Mouse (Mus musculus) cerebellum, postnatal 4 days (tissue): ENCODE data around the gene Gm19426.
A peak's percentile ranks its signal among the peaks of the same experiment; 100 is the strongest.
"Not testable (repeated sequence)": the region's sequence is repeated elsewhere in the genome, so short reads cannot be mapped to it uniquely, and the experiment has no call there.

ENCODE experiments used
- DNase-seq, 2 experiments: peaks; one replicate each; pipeline ENCODE4 v3.0.0; 2022; ENCODE audit warnings: low spot score in 2 of 2, mixed read lengths in 1 of 2

The Gm19426 gene

DNA sequence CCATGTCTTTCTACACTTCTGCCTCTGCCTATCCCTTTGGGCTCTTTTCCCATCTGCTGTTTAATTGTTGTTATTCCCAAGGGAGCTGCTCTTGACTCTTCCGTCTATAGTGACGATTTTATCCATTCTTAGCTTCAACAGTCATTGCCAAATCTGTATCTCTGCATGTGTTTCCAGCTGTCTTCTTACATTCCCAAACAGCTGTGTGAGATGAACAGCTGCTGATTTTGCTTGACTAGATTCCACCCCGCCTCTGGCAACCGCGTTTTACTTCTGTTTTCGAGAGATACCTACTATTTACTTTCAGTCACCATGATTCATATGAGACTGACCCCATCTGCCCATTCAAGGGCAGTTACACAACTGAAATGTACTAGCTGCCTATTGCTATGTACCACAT lies 6.7 kb upstream of the Gm19426 start:
- no peak for DNase-seq

DNA sequence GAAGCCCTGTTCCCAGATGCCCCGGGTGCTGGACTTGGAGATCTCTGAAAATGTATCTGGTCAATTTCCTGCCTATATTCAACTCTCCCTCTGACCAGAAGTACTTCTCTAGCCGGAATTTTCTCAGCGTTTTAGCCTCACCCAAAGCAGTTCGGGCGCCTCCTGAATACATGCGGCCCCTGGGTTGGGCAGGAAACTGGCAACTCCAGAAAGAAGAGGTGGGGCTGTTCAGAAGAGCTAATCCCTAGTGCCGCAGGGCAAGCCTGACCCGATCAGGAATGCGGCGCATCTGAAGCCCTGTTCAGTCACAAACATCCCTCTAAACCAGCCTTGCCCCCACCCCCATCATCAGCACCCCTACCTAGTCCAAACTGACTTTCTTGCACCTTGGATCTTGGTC lies 671 bp upstream of the Gm19426 start:
- peak in 1 of 2 experiments; percentile 40 for DNase-seq

DNA sequence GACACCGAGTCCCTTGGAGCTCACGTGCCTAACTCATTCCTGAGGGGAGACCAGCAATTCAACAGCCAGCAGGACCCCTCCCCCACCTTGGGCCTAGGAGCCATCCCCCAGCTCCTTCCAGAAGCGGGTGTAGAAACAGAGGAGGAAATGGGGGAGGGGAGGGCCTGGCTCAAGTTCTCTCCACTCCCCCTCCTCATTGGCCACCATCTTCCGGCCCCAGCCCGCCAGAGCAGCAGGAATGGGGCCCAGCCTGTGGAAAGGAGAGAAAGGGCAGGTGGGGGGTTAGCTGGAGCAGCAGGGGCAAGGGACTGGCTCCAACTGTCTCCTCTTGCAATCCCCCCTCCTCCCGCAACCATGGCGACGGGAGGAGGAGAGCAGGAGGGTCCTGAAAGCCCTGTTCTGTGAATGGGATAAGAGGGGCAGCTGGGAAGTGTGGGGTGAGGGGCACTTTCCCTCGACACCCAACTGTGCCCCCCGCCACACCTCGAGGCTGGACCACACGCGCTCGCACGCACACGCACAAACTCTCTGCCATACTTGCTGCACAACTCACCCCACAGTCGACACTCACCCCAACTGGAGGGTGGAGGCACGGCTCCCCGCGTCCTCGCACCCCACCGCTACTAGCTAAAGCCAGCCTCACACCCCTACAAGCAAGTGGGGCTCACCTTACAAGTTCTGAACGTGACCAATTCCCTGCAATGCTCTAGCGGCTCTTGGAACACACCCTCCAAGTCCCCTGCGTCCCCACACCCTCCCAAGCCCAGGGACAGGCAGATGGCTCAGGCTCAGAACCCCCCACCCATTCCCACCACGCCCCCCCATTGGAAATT lies 788 bp downstream of the Gm19426 start:
- peak; percentile 46 to 82 for DNase-seq

DNA sequence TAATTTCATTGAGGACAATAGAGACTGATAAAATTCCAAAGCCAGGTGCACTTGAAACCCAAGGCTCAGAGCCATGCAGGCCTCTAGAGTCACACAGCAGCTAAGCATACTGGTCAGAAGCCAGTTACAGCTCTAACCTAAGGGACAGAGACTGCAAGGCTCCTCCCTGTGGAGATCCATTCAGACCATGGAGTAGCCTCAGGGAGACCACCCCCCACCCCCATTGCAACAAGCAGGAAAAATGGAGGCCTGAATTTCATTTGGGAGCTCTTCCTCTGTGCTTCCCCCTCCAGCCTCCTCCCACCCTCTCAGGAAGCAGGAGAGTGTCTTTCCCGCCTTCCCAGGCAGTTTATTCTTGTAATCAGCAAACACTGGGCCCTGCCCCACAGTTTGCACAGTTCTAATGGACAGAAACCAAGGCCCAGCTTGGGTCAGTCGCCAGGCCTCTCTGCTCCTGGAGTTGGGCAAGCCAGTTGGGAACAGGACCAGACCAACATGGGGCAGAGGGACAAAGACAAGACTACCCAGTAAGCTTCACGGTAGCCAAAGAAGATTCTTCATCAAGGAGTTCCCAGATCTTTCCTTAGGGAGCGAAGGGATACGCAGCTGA lies 1.5 kb downstream of the Gm19426 start:
- no peak for DNase-seq

DNA sequence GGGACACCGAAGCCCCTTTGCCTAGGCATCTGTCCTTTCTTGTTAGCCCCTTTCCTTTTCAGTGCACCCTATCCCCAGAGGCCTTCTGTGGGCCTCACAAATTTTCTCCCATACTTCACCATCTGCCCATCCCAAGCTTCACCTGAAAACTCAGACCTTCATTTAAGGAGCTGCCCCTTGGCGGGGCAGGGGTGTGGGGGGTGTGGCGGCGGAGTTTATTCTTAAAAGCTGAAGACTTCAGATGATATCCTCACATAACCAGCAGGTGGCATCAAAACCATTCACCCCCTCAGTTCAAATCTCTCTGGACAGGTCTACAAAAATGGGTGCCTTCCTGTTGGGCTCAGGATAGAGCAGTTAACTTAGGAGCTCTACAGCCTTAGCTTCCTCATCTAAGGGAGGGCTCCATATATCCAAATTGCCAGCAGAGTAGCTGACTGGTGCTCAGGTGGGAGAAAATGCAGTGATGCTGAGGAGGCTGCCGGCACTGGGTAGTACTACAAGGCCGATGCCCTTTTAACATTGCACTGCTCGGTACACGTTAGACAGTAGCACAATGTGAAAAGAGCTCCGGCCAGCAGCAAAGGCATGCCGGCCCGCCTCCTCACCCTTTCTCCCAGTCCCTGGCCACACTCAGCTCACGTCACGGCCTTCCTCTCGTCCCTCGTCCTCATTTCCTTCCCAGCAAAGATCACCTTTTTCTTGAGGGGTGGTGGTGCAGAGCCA lies 2.7 kb downstream of the Gm19426 start:
- DNase-seq: no peak

DNA sequence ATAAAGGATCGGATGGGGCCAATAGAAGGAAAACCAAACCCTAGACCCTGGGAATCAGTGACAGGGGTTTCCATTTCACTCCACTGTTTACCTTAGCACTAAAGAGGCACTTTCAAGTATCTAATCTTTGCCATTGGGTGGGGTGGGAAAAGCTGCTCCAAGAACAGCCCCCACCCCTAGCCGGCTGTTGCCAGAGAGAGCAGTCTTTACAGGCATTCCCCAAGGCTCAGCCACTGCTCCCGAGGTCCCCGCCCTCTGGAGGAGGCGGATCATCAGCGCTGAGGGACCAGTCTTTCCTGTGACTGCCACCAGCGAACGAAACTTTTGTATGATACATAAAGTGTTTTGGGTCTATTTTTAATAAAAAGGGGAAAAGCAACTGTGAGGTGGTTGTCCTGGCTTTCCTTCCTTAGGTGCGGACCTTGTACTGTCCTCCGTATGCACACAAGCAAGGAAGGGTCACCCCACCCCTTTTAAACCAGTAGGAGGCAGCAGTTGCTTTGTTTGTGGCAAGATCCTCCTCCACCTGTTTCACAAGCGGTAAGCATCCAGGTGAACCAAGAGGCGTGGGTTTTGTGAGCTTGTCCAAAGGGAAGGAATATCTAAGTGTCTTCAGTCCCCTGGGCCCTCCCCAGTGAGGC lies 5.1 kb downstream of the Gm19426 start:
- peak in 1 of 2 experiments; percentile 26 for DNase-seq

DNA sequence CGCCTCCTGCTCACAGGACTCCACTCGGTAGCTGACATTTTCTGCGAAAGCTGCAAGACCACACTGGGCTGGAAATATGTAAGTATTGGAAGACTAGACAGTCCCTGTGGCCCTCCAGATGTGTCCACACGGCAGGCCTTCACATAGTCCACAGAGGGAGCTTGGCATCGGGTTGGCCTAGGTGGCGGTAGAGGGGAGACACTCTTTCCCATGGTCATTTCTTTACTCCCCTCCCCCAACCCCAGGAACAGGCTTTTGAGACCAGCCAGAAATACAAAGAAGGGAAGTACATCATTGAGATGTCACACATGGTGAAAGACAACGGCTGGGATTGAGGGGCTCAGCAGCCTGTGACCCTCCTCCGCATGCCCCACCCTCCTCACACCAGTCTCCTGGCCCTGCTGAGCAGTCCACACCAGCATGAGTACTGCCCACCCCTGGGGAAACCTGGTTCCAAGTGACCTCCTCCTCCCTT lies 6.0 kb downstream of the Gm19426 start:
- peak in 1 of 2 experiments; percentile 27 for DNase-seq

DNA sequence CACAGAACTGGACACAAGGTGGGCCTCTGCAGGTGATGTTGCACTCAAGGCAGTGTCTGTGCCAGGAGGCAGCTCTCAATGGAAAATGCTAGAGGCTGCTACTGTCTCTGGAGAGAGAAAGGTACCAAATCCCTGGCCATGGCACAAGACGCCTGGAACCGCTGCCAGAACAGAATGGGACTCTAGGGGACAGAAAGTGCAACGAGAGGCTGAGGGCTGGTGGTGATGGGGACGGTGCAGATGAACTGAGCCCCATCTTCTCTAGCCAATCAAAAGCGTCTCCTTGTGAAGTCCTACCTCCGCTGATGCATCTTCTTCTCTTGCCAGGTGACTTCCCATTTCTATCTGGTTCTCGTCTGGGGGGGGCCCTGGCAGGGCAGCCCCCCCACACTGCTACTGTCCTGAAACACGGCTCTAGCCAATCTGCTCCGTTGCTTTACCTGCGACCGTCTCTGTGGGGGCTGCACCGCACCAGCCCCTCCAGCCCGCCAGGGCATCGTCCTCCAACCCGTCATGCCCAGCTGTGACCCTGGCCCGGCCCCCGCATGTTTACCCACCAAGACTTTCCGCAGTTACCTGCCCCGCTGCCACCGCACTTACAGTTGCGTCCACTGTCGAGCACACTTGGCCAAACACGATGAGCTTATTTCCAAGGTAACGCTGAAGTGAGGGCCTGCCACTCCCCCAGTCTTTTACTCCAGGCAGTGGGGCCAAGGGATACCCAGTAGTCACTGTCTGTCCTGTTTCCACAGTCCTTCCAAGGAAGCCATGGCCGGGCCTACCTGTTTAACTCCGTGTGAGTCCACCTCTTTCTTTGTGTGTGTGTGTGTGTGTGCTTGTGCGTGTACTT lies 6.9 kb downstream of the Gm19426 start:
- DNase-seq: no peak

DNA sequence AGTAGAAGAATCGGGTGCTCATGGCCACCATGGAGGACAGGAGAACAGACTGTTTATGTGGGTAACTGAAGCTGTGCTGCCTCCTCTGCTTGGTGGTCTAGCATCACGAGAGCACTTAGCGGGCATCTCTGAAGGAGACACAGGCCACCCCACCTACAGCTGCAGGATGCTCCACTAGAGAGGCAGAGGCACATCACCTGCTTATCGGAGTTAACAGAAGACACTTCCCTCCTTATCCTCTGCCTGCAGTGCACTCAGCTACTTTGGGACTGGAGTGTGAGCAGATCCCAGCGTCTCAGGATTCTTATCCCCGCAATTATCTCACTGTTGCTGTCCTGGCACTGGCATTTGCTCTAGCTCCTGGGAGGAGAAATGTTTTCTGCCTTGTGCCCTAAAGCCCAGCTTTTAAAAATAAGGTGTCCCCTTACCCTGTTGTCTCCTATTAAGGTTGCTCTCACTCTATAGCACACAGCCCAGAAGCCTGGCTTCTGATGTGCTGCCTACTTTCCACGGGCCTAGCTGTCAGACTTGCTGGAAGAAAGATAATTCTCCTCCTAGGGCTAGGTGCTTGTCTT lies 8.0 kb downstream of the Gm19426 start:
- no peak for DNase-seq

DNA sequence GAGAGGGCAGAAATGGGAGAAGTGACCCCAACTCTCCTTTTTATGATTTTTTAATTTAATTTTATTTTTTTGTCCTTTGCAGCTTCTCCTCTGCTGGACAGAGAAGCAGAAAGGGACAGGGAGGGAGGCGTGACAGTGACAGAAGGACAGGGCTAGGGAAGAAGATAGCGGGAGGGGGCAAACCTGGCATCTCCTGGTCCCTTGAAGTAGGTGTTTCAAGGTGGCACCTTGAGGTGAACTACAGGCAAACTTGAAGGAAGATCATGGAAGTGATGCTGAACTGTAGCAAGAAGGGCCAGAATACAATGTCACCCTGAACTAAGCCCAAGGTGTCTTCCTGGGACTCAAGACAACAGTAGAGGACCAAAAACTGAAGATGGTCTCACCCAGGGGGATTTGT lies 8.5 kb downstream of the Gm19426 start:
- no peak for DNase-seq

DNA sequence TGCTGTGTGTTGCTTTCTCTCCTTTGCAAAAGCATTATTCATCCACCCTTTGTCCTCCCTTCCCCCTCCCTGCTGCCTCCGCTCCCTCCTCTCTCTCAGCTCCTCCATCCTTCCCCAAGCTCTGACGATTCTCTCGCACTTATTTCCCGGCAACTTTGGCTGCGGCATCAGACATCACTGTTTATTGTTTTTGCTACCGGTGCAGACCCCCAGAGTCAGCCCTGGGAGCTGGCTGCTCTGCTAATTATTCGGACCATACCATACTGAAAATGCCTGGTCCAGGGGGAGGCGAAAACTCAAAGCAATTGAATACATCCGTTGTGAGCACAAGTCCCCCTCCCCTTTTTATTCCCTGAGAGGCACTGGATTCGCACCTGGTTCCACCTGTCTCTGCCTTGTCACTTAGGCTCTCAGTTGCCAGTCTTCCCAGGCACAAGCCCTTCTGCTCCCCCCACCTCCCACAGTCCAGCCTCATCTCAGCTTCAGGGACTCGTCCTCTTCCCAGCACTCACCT lies 9.0 kb downstream of the Gm19426 start:
- DNase-seq: peak in 1 of 2 experiments; percentile 51

DNA sequence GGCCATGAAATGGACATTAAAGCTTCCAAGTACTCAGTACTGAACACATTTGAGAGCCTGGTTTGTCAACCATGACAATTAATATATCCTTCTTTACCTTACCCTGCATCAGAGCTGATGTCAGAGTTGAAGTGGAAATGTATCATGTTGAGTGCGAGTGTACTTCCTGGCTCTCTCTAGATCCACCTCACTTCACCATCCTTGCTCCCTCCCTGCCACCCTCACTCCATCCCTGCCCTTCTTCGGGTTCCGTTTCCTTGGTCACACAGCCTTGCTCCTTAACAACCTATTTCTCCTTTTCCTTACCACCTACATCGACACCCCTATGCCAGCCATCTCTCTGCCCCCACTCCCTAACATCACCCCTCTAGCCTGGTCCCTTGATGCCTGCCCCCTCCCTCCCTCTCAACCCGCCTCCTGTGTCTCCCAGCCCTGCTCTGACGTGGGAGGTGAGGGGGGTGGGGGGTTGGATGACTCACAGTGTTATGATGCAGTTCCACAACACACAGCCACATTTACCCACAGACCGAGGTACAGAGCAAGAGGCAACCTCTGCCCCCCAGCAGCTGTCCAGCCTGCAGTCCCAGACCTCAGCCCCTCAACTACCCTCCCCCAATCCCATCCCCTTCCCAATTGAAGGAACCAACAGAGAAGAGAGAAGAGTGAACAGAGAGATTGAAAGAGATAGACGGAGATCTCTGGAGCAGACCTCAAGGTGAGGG lies 9.7 kb downstream of the Gm19426 start, which contains the start of gene Ypel4:
TSS of gene Ypel4 (plus strand) at position 480 of the 722 bp plus-strand sequence.
- DNase-seq: peak; percentile 34 to 60

DNA sequence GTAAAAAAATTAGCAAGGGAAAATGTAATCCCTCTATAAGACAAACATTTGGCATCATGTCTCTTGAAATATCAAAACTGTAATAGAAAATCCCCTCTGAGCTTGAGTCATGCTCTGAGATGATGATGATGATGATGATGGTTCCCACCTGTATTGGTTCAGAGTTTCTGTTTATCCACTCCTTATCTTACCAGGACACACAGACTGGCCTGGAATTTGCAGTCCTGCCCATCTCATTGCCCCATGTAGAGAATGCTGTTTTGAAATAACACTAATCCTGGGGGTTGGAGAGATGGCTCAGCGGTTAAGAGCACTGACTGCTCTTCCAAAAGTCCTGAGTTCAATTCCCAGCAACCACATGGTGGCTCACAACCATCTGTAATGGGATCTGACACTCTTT lies 11.1 kb downstream of the Gm19426 start:
- no peak for DNase-seq

DNA sequence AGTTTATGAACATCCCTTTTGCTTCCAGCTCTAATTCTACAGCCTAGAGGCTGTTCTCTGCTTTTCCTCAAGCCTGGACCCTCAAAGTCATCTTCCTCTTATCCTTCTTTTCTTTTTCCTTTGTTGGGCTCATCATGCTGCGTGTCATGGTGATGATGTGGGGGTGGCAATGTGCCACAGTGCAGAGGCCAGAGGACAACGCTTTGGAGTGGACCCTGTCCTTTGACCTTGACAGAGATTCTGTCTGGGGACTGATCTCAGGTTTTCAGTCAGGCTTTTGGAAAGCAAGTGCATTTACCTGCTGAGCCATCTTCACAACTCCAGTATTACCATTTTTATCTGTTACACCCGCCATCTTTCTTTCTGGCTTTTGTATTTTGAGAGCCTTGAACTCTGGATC lies 12.2 kb downstream of the Gm19426 start:
- DNase-seq: no peak

DNA sequence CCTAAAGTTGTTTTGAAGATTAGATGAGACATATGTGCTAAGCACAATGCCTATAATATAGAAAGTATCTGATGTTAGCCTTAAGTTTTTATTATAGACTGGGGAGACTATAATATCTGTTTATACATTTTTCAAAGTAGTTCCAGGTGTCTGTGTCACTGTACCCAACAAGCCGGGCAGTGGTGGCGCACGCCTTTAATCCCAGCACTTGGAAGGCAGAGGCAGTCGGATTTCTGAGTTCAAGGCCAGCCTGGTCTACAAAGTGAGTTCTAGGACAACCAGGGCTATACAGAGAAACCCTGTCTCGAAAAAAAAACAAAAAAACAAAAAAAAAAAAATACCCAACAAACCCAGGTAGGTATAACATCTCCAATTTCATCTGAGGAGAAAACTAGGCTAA lies 15.3 kb downstream of the Gm19426 start:
- DNase-seq: not testable (repeated sequence)

DNA sequence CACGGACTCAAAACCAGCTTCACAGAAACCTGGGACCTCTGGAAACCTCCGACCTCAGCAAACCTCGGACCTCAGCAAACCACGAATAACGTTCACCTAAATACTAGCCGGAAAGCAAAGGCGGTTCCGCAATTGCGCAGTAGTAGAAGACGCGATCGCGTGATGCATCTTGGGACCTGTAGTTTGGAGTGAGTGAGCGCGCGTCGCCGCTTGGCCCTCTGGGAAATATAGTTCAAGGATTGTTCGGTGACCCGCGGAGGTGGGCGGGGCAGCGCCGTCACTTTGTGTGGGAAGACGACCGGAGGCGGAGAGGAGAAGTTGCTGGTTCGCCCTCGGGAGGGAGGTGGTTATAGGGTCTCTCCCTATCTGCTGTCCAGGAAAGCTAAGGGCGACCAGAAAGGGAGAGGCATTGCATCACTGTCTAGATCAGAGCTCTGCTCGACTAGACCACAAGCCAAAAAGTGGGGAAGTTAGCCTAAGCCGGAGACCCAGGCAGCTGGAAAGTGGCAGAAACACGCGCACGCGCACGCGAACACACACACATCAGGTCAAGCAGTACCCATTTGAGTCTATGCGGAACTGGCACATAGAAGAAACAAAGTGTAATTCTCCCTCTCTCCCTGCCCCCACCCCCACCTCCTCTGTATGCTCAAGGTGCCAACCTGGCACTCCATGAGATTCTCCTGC lies 16.1 kb downstream of the Gm19426 start, which contains the start of gene Clp1:
TSS of gene Clp1 (minus strand) at position 179 of the 687 bp plus-strand sequence.
- peak; percentile 80 to 93 for DNase-seq

DNA sequence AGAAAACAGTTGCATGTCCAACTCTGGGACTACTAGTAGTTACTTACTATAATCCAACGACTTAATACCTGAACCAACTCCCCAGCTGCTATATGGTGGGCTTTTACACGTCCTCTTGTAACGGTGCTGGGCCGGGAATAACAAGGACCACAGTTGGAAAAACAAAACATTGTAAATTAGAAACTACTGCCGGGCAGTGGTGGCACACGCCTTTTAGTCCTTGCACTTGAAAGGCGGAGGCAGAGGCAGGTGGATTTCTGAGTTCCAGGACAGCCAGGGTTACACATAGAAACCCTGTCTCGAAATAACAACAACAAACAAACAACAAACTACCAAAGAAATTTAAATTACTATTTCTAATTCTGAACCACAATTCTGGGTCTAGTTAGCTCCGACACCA lies 16.7 kb downstream of the Gm19426 start:
- no peak for DNase-seq

DNA sequence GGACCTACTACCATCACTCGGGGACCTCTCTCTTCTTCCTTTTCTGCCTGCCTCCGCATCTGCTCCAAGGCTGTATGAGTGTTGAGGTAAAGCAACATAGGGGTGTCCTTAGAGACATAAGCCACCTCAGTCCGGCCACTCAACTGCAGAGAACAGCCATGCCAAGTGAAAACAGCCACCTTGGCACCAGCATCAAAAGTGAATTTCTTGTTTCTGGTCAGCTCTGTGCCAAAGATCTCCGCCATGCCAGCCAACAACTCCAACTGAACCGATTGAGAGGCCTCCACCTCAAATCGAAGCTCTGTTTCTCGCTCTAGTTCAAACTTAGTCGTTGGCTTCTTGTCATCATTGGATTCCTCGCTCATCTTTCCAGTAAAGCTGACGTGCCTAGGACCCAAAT lies 17.7 kb downstream of the Gm19426 start:
- no peak for DNase-seq

DNA sequence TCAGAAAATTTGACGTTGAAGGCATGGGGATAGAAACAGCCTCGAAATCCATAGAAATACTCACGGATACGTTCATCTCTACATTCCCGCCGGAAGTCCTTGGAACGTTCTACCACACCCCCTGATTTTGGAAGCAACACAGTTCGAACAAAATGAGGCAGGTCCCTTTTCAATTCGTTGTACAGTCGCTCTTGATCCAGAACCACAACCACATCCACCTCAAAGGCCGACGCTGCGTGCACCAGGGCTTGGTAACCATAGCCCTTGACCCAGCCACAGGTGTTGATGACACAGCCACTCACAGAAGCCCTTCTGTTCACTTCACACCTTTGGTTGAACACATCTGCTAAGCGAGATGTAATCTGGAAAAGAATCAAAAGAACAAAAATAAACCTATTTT lies 19.6 kb downstream of the Gm19426 start:
- no peak for DNase-seq
